ENCODE assay signal across 8 mouse cellular contexts in the genomic region with DNA sequence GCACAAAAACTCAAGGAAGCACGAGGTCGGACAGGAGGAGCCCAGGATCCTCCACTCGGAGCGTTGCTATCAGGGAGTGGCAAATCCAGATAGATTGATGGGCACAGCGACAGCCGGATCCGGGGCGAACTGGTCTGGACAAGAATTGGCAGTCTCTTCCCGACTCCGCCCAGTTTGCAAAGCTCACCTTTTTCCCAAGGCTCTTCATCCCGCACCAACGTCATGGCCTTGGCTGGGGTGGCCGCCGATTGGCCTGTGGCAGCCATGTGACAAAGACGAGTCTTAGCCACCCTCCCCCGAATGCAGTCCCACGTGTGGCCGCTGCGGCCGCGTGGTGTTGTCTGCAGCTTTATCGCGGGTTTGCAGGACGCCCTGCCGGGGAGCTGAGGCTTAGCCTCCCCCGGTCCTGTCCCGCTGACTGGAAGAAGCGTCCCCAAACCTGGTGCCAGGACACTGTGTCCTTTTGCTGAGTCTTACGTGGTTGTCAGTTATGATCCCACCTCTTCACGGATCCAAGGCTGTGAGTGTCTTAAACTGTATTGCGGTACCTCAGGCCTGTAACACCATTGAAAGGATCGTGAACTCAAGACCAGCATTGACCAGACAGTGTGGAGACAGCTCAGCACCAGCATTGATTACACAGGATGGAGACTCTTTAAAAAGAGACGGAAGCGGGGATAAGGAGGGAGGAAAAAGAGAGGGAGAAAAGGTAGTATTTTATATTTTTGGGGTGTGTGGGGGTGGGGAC. TPM values are rescaled to one million over a fixed set of nuclear protein-coding genes. Genes with fewer than 3 reads are reported as not detected.
DNase-seq lines count a peak whose midpoint lies in the region; ATAC-seq and TF ChIP-seq lines count a peak whose summit lies in the region.

No protein-coding gene starts in this region.

- peaks cover 4% of the 10 kb centered on the region for H3K4me1 ChIP-seq in cortical plate, adult 2 months (ENCODE audit: control insufficient read depth, insufficient read depth, low read length)

- peak; percentile 99 for DNase-seq in adipocyte (ENCODE audit: low spot score)
- DNase-seq in gastrocnemius, adult 8-10 months (ENCODE audit: low spot score in 2 of 2): peak; percentile 94 to 96
- DNase-seq in hindlimb bud, embryonic 11.5 days (ENCODE audit: extremely low spot score, low read depth, low spot score): peak; percentile 87
- DNase-seq in left cerebral cortex, postnatal 10 days (ENCODE audit: extremely low spot score in 1 of 2, low spot score in 2 of 2): peak; percentile 93 to 97
- DNase-seq in right cerebral cortex, postnatal 25 days: peak; percentile 95
- peak; percentile 94 for DNase-seq in urinary bladder, postnatal 4 days (ENCODE audit: low spot score in 2 of 2)

- no peak overlapping the region for H3K27ac ChIP-seq in cortical plate, adult 2 months (ENCODE audit: insufficient read depth, low read length)

- ATAC-seq in megakaryocyte-erythroid progenitor cell, adult 5-6 weeks (replicated peaks; ENCODE audit: low FRiP score, low TSS enrichment, poor library complexity, severe bottlenecking): peak; percentile 99

- peak; percentile 94 for TF ChIP-seq POLR2A in cortical plate, adult 2 months (IDR thresholded peaks at IDR 0.05; ENCODE audit: extremely low read depth, insufficient read depth, low read length)

- intact Hi-C loops in left cerebral cortex, postnatal 10 days (cut with DNase I): no loop called here

- TF ChIP-seq CTCF in cortical plate, adult 2 months (IDR thresholded peaks at IDR 0.05; ENCODE audit: extremely low read depth, insufficient read depth, low read length): peak; percentile 30; the same call in 1 of the 2 replicates

- H3K4me3 ChIP-seq in cortical plate, adult 2 months (ENCODE audit: insufficient read depth, low read length): peak overlapping the region; percentile 38

RNA-seq across cellular contexts. Expression of gene Nsd1, which starts 19.3 kb away (rescaled TPM):
- polyA plus RNA-seq in cortical plate, adult 2 months (2012; rRNA removed): 37.4 and 38.0 TPM in 2 replicates
- 10 to 100 TPM; 43.6 to 62.2 (median 47.4) TPM for total RNA-seq in gastrocnemius, adult 8-10 months (2022)
- 100 to 1,000 TPM; 141 to 149 TPM for total RNA-seq in left cerebral cortex, postnatal 10 days (2021)
- total RNA-seq in megakaryocyte-erythroid progenitor cell, adult 5-6 weeks (2014; fragmentation: Nextera tagmentation): 99.4 and 139 TPM in 2 replicates
- total RNA-seq in megakaryocyte-erythroid progenitor cell, adult 5-6 weeks (2017): 77.3 and 94.1 TPM in 2 replicates

RNA-seq across cellular contexts. Expression of gene Fgfr4, which starts 37.9 kb away (rescaled TPM):
- polyA plus RNA-seq in cortical plate, adult 2 months (2012; rRNA removed): 0.08 and 0.10 TPM in 2 replicates
- 1 to 10 TPM in 3 of 4 experiments, under 1 TPM in 1; 0.62 to 1.4 (median 1.4) TPM for total RNA-seq in gastrocnemius, adult 8-10 months (2022)
- total RNA-seq in left cerebral cortex, postnatal 10 days (2021): 1 to 10 TPM in 1 of 2 experiments, under 1 TPM in 1; 0.64 to 1.3 TPM
- total RNA-seq in megakaryocyte-erythroid progenitor cell, adult 5-6 weeks (2014; fragmentation: Nextera tagmentation): not detected in 2 replicates
- total RNA-seq in megakaryocyte-erythroid progenitor cell, adult 5-6 weeks (2017): not detected in 2 replicates

RNA-seq across cellular contexts. Expression of gene Gm17617, which starts 56.9 kb away (rescaled TPM):
- polyA plus RNA-seq in cortical plate, adult 2 months (2012; rRNA removed): not detected in 2 replicates
- not detected for total RNA-seq in gastrocnemius, adult 8-10 months (2022)
- not detected for total RNA-seq in left cerebral cortex, postnatal 10 days (2021)
- total RNA-seq in megakaryocyte-erythroid progenitor cell, adult 5-6 weeks (2014; fragmentation: Nextera tagmentation): not detected in 2 replicates
- not detected in 2 replicates for total RNA-seq in megakaryocyte-erythroid progenitor cell, adult 5-6 weeks (2017)
